Mouse (Mus musculus): Measurements from ENCODE around the gene Pdlim7. TPM values are rescaled to one million over a fixed set of nuclear protein-coding genes. Genes with fewer than 3 reads are reported as not detected.

Pdlim7 gene
- polyA plus RNA-seq, 1 experiment from 2014 or later, result 156 TPM

DNA sequence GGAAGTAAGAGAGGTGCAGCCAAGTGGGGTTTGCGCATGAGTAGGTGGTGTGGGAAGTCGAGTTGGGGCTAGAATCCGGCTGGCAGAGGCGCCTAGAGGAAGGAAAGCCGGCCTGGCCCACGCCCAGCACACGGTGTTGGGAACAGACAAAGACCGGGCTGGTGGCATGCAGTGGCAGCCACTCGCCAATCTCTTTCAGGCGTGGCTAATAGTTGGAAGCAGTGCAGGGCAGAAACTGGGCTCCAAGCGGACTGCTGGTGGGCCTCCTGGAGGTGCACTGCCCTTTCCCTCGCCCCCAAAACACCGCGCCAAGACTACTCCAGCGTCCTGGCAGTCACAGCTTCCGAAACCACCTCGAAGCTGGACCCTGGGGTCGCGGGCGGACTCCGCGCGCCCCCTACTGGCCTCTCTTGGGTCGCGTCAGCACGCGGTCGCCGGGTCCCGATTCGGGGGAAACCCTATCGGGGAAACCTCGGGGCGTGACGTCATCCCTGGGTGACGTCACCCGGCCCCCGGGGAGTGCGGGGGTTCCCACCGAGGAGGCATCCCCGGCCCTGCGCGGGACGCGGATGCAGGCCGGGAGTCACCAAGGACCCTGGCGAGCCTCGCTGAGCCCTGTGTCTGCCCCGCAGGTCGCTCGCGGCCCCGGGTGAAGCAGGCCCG lies 42.2 kb downstream of the Pdlim7 start:
- peak; percentile 57 for ATAC-seq (ENCODE audit: low FRiP score, low read depth)
- H3K27ac ChIP-seq (replicated peaks), result peak overlapping the region; percentile 91
- 0 out of 2 replicates have a peak, but pooled peaks cover 2% of the 10 kb centered on the region for H3K27me3 ChIP-seq
- H3K9me3 ChIP-seq, result no peaks in the 10 kb centered on the region
- peak overlapping the region; percentile 86 for H3K9ac ChIP-seq (replicated peaks)
- under 1% methylated on average over 54 of the region's 54 CpGs for WGBS
- H3K4me3 ChIP-seq, result peak overlapping the region; percentile 57
- peaks cover 29% of the 10 kb centered on the region for H3K36me3 ChIP-seq
- H3K4me1 ChIP-seq, result peaks cover 90% of the 10 kb centered on the region
- peak overlapping the region; percentile 90 for H3K4me2 ChIP-seq (replicated peaks)

DNA sequence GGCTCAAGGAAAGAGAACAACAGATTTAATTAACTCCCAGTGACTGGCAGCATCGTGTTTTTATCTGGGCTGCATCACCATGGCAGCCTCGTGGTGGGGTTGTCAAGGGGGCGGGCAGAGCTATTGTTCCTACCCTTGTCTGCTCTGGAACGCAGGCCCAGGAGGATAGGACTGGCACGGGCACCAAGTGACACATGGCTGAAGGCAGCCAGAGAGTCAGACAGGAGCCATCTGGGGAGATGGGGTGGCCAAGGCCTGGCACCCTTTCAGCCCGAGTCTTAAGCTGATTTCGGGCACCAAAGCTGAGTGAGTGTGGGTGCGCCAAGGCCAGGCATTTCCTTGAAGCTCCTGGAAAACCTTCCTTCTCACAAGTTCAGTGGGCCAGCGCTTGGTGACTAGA lies 43.1 kb downstream of the Pdlim7 start:
- H3K27me3 ChIP-seq, result 0 out of 2 replicates have a peak, but pooled peaks cover 2% of the 10 kb centered on the region
- H3K9ac ChIP-seq (replicated peaks), result peak overlapping the region; percentile 46; the same call in 1 of the 2 replicates
- H3K27ac ChIP-seq (replicated peaks), result peak overlapping the region; percentile 91
- ATAC-seq (ENCODE audit: low FRiP score, low read depth), result no peak
- no peaks in the 10 kb centered on the region for H3K9me3 ChIP-seq
- H3K4me2 ChIP-seq (replicated peaks), result peak overlapping the region; percentile 90; the same call in 1 of the 2 replicates
- 34% methylated on average over 9 of the region's 9 CpGs for WGBS
- H3K36me3 ChIP-seq, result peaks cover 20% of the 10 kb centered on the region
- peaks cover 90% of the 10 kb centered on the region for H3K4me1 ChIP-seq
- no peak overlapping the region for H3K4me3 ChIP-seq

DNA sequence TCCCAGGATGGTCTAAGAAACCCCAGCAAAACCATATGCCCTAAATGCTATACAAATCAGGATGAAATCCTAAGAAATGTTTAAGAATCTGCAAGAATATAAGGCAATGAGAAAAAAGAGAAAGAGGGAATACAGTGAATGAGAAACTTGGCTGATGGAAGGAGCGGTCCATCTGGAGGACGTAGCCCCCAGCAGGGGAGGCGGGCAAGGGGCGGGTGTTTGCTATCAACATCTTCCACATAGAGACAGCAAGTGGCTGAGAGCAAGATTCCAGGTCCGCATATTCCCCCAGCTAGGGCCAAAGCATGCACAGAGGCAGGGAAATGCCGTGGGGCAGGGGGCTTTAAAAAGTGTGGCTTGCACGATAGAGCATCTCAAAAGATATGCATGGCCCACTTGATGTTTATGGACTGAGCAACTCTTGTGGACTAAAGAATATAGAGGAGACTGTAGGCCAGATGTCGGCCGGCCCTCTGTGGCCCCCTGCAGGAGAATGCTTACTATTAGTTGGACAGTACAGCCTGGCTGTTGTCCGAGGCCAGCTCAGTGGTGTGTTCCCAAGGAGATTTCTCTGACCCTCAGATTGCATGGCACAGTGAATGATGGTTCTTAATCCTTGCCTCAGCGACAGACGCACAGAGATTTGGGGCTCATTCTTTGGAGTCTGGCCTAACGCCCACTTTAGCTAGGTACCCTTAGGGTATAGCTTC lies 44.5 kb downstream of the Pdlim7 start:
- H3K4me1 ChIP-seq, result peaks cover 86% of the 10 kb centered on the region
- WGBS, result 40% methylated on average over 13 of the region's 13 CpGs
- 0 out of 2 replicates have a peak, but pooled peaks cover 2% of the 10 kb centered on the region for H3K27me3 ChIP-seq
- H3K36me3 ChIP-seq, result peaks cover 6% of the 10 kb centered on the region
- H3K27ac ChIP-seq (replicated peaks), result no peak overlapping the region
- no peak overlapping the region for H3K4me2 ChIP-seq (replicated peaks)
- no peaks in the 10 kb centered on the region for H3K9me3 ChIP-seq
- H3K9ac ChIP-seq (replicated peaks), result no peak overlapping the region; the same call in 1 of the 2 replicates
- ATAC-seq (ENCODE audit: low FRiP score, low read depth), result no peak
- H3K4me3 ChIP-seq, result no peak overlapping the region

DNA sequence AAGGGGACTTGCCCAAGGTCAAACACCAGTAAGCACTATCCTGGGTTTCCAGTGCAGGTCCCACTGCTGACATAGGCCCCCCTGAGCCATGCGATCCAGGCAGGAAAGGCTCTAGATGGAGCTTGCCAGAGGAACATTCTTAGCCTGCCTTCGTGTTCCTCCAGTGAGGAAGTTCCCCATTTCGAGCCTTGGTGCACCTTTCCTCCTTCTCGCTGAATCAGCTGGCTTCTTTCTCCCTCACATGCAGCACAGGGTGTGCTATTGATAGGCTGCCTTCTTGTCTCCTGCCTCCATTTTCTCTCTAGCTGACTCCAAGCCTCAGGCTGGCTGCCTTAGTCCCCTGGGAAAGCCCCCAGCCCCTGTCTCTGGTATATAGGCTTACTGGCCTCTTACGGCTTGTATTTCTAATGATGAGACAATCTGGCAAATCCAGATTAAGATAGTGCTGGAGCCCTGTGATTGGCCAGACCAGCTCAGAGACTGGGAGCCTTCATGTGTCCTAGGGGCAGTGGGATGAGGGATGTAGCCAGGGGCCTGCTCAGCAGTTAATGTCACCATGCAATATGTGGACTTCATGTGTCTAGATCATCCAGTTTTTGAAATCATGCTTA lies 47.5 kb downstream of the Pdlim7 start:
- 67% methylated on average over 5 of the region's 5 CpGs for WGBS
- peak overlapping the region; percentile 78 for H3K4me2 ChIP-seq (replicated peaks)
- ATAC-seq (ENCODE audit: low FRiP score, low read depth), result no peak
- H3K4me1 ChIP-seq, result peaks cover 66% of the 10 kb centered on the region
- H3K9me3 ChIP-seq, result no peaks in the 10 kb centered on the region
- peak overlapping the region; percentile 68 for H3K4me3 ChIP-seq
- peaks cover 13% of the 10 kb centered on the region; the same call in 1 of the 2 replicates for H3K36me3 ChIP-seq
- peak overlapping the region; percentile 99 for H3K27ac ChIP-seq (replicated peaks)
- H3K27me3 ChIP-seq, result peaks cover 10% of the 10 kb centered on the region; the same call in 1 of the 2 replicates
- H3K9ac ChIP-seq (replicated peaks), result peak overlapping the region; percentile 91

DNA sequence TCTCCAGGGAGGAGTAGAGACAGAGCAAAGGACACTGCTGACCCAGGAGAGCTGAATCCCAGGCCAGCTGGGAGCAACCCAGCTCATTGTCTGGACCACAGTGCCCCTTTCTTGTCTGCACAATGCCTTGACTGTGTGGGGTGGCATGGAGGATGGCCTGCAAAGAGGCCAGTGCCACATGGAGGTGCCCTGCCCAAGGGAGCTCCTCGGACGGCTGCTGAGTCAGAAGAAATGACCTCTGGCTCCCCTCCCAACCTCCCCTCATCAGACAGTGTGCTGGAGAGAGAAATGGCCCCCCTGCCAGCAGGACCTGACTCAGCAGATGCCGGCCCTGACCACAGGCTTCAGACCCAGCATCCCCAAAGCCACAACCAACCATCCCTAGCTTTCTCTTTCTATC lies 48.3 kb downstream of the Pdlim7 start:
- H3K4me3 ChIP-seq, result peak overlapping the region; percentile 68
- H3K27me3 ChIP-seq, result peaks cover 10% of the 10 kb centered on the region; the same call in 1 of the 2 replicates
- H3K4me2 ChIP-seq (replicated peaks), result peak overlapping the region; percentile 78
- peak overlapping the region; percentile 99 for H3K27ac ChIP-seq (replicated peaks)
- ATAC-seq (ENCODE audit: low FRiP score, low read depth), result peak; percentile 25; the same call in 1 of the 2 replicates
- peaks cover 58% of the 10 kb centered on the region for H3K4me1 ChIP-seq
- peaks cover 21% of the 10 kb centered on the region for H3K36me3 ChIP-seq
- peak overlapping the region; percentile 91 for H3K9ac ChIP-seq (replicated peaks)
- H3K9me3 ChIP-seq, result no peaks in the 10 kb centered on the region
- 2% methylated on average over 3 of the region's 3 CpGs for WGBS

DNA sequence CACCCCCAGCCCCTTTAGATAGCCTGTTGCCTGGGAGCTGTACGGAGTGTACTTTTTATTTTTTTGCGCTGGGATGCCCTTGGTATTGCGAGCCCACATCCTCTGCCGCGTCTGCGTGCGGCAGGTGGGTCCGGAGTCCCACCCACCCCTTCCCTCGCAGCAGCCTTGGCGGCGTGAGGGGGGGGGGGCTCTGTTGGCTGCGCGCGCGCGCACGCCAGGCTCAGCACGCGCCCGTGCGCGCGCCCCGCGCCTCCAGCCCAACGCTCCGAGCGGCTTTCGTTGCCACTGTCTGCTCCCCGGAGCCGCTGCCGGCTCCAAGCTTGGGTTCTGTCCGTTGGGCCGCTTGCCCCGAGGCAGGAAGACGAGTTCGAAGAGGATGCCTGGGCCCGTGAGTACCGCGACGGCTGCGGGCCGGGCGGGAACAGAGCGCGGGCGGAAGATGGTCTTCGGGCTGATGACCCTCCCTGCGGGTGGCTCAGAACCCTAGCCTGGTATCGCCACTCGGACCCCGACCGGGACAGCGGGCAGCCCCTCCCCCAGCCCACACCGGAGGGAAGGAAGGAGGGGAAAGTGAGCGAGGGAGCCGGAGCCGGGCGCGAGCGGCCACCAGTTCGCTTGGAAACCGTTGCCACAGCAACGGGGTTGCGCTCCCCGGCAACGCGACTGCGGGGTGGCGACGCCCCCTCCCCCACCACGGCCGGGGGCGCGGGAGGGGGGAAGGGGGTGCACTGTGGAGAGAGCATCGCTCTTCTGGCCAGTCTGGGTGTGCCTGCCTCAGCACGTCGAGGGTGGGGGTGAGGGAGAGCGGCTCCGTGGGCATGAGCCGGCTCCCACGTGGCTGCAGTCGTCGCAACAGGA lies 49.2 kb downstream of the Pdlim7 start, which contains the start of gene Prr7:
TSS of gene Prr7 (plus strand) at position 241 of the 858 bp plus-strand sequence.
- Histone ChIP-seq H3K9ac (replicated peaks) (peak within 1 kb of the TSS; percentile 91), H3K27me3 (peaks cover 10% of the 10 kb centered on the region; the same call in 1 of the 2 replicates), H3K9me3 (no peaks in the 10 kb centered on the region), H3K4me3 (peak within 1 kb of the TSS; percentile 68), H3K27ac (replicated peaks) (peak within 1 kb of the TSS; percentile 99), H3K36me3 (peaks cover 30% of the 10 kb centered on the region), H3K4me2 (replicated peaks) (peak within 1 kb of the TSS; percentile 78), H3K4me1 (peaks cover 49% of the 10 kb centered on the region)
- ATAC-seq (ENCODE audit: low FRiP score, low read depth), result peak; percentile 82
- under 1% methylated on average over 78 of the region's 84 CpGs for WGBS

DNA sequence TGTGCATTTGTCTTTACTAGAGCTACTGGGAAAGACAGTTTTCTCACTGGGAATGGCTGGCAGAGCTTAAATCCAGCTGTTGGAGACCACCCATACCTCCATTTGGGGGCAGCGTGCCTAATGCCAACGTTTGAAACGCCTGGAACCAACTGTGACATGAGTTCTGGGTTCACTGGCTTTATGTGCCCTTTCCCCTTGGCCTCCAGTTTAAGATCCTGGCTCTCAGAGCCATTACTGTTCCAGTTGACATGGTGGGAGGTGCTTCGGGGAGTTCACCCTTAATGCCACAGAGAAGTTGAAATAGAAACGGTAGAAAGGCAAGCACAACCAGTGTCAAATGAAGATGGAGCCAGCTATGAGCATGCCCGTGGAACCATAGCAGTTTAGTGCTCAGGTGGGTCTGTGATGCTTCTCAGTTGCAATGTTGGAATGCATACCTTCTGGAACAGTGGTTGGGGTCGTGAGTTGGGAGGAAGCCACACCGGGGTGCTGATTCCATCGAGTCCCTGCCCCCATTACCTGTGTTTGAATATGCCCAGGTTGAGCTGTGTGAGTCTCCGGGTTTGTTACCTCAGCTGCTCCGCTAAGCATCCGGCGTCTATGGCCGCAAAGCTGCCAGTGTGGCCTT lies 50.0 kb downstream of the Pdlim7 start:
- Histone ChIP-seq H3K9me3 (no peaks in the 10 kb centered on the region), H3K36me3 (peaks cover 38% of the 10 kb centered on the region), H3K9ac (replicated peaks) (peak overlapping the region; percentile 91), H3K4me1 (peaks cover 42% of the 10 kb centered on the region), H3K4me2 (replicated peaks) (peak overlapping the region; percentile 78), H3K27ac (replicated peaks) (peak overlapping the region; percentile 99), H3K27me3 (peaks cover 10% of the 10 kb centered on the region; the same call in 1 of the 2 replicates), H3K4me3 (peak overlapping the region; percentile 68)
- WGBS, result 8% methylated on average over 14 of the region's 14 CpGs
- peak; percentile 1; the same call in 1 of the 2 replicates for ATAC-seq (ENCODE audit: low FRiP score, low read depth)

DNA sequence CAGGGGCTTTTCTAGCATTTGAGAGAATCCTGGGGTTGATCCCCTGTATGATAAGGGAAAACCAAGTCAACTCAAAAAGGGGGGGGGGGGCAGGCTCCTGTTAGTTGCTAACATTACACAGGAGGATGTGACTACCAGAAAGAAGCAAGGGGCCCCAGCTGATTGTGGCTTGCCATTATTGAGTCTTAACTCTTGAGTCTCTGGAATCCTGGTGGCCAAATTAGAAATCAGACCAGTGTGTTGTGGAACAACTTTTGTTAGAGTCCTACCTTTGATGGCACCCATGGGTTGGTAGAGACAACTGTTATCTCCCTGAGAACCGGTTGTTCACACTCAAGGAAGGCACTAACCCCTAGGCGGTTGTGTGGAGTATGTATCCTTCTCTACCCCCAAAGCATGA lies 50.5 kb downstream of the Pdlim7 start:
- no peak for ATAC-seq (ENCODE audit: low FRiP score, low read depth)
- peaks cover 43% of the 10 kb centered on the region for H3K36me3 ChIP-seq
- H3K27me3 ChIP-seq, result peaks cover 9% of the 10 kb centered on the region; the same call in 1 of the 2 replicates
- 0 out of 2 replicates have a peak overlapping the region, but pooled peaks have one; percentile 91 for H3K9ac ChIP-seq (replicated peaks)
- peak overlapping the region; percentile 99 for H3K27ac ChIP-seq (replicated peaks)
- H3K4me1 ChIP-seq, result peaks cover 36% of the 10 kb centered on the region
- H3K4me2 ChIP-seq (replicated peaks), result peak overlapping the region; percentile 78; the same call in 1 of the 2 replicates
- 51% methylated on average over 2 of the region's 2 CpGs for WGBS
- H3K4me3 ChIP-seq, result peak overlapping the region; percentile 68; the same call in 1 of the 2 replicates
- no peaks in the 10 kb centered on the region for H3K9me3 ChIP-seq

DNA sequence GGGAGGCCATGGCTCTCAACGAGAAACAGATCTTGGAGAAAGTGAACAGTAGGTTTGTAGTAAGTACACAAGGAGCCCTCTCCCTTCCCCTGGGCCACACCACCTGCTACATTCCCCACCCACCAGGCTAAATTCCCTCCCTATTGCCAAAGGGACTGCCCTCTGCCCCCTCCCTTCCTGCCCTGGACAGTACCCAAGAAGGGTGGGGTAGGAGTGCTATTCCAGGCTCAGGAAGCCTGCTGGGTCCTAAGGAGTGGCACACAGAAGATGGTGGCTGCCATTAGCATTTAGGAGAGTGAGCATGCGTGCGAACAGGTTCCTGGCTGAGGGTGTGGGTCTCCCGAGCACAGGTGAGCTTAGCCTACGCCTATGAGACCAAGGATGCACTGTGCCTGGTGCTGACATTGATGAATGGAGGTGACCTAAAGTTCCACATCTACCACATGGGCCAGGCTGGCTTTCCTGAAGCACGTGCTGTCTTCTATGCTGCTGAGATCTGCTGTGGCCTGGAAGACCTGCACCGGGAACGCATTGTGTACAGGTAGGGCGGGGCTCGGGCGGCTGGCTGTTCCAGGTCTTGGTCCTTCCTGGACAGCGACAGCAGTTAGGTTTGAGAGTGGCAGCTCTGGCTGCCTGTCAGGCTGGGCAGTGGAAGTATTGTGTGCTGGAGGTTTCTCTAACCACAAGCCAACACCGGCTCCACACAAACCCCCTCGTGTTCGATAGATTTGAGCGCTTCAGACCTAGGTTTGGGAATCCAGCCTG lies 61.5 kb downstream of the Pdlim7 start:
- H3K27ac ChIP-seq (replicated peaks), result no peak overlapping the region
- H3K4me2 ChIP-seq (replicated peaks), result no peak overlapping the region
- H3K9ac ChIP-seq (replicated peaks), result no peak overlapping the region
- H3K4me1 ChIP-seq, result peaks cover 15% of the 10 kb centered on the region
- ATAC-seq (ENCODE audit: low FRiP score, low read depth), result no peak
- H3K4me3 ChIP-seq, result no peak overlapping the region
- no peaks in the 10 kb centered on the region for H3K9me3 ChIP-seq
- H3K27me3 ChIP-seq, result no peaks in the 10 kb centered on the region
- peaks cover 79% of the 10 kb centered on the region for H3K36me3 ChIP-seq
- WGBS, result 94% methylated on average over 16 of the region's 16 CpGs

DNA sequence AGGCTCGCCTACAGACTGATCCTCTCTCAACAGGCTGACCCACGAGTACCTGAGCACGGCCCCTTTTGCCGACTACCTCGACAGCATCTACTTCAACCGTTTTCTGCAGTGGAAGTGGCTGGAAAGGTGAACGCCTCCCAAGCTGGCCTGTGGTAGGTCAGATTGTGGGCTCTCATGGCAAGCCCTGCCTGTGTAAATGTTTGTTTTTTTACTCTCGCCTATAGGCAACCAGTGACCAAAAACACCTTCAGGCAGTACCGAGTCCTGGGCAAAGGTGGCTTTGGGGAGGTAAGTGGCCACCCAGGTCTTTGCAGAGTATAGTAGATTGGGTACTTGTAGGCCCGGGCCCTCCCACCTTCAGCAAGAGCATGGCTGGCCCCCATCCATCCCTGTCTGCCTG lies 62.2 kb downstream of the Pdlim7 start:
- Histone ChIP-seq H3K27ac (replicated peaks) (no peak overlapping the region), H3K36me3 (peaks cover 74% of the 10 kb centered on the region), H3K9ac (replicated peaks) (no peak overlapping the region), H3K4me2 (replicated peaks) (no peak overlapping the region), H3K4me3 (no peak overlapping the region), H3K9me3 (no peaks in the 10 kb centered on the region), H3K27me3 (no peaks in the 10 kb centered on the region), H3K4me1 (peaks cover 22% of the 10 kb centered on the region)
- no peak for ATAC-seq (ENCODE audit: low FRiP score, low read depth)
- WGBS, result 95% methylated on average over 10 of the region's 10 CpGs
